Mouse (Mus musculus) liver, embryonic 14.5 days (tissue): ENCODE results near the gene Wdtc1. TPM values are rescaled to one million over a fixed set of nuclear protein-coding genes. Genes with fewer than 3 reads are reported as not detected.

Experiments
- ATAC-seq: fragments of 200-750 bp; cut with Nextera tagmentation; 2 replicates; pipeline ENCODE4 v1.8.0; 2017; ENCODE audit warnings: moderate number of reproducible peaks, mild to moderate bottlenecking, moderate library complexity; ENCODE audit not compliant: insufficient read depth
- DNase-seq, 3 experiments: peaks; one replicate each; pipeline ENCODE4 v3.0.0-alpha.2; 2012 to 2013; ENCODE audit warnings: low read depth in 3 of 3, low spot score in 3 of 3
- H3K27ac ChIP-seq: fragments of 300-500 bp; sonication (generic); 2 replicates; pipeline ENCODE4 v1.5.1; 2014; ENCODE audit warnings: moderate library complexity, mild to moderate bottlenecking, control low read depth, inconsistent platforms
- H3K27me3 ChIP-seq: fragments of 300-500 bp; sonication (generic); 2 replicates; pipeline ENCODE4 v1.6.1; 2014; ENCODE audit warnings: mild to moderate bottlenecking, low read length, moderate library complexity; ENCODE audit not compliant: control insufficient read depth, insufficient read depth
- H3K36me3 ChIP-seq: fragments of 300-500 bp; sonication (generic); replicated peaks from 2 replicates; pipeline ENCODE4 v1.6.1; 2014; ENCODE audit warnings: low read depth; ENCODE audit not compliant: control insufficient read depth, insufficient read depth
- H3K4me1 ChIP-seq, 2 experiments: fragments of 200-500 bp in 1 of 2; fragments of 300-500 bp in 1 of 2; sonication (generic) in 1 of 2; replicated peaks; 2 replicates each; pipeline ENCODE4 v1.6.1; 2012 to 2014; ENCODE audit warnings: antibody characterized with exemption in 1 of 2, inconsistent platforms in 1 of 2, low read length in 1 of 2; ENCODE audit not compliant: control insufficient read depth in 2 of 2, insufficient read depth in 2 of 2
- H3K4me2 ChIP-seq: fragments of 300-500 bp; sonication (generic); 2 replicates; pipeline ENCODE4 v1.6.1; 2014; ENCODE audit warnings: low read depth, mild to moderate bottlenecking, control low read depth, moderate library complexity
- H3K4me3 ChIP-seq, 2 experiments: fragments of 200-500 bp in 1 of 2; fragments of 300-500 bp in 1 of 2; sonication (generic) in 1 of 2; 2 replicates each; pipeline ENCODE4 v1.5.1; 2012 to 2014; ENCODE audit warnings: low read depth in 2 of 2, low read length in 2 of 2, mild to moderate bottlenecking in 2 of 2, control low read depth in 1 of 2, inconsistent platforms in 1 of 2, moderate library complexity in 1 of 2; ENCODE audit not compliant: insufficient read depth in 1 of 2
- H3K9ac ChIP-seq: fragments of 300-500 bp; sonication (generic); replicated peaks from 2 replicates; pipeline ENCODE4 v1.6.1; 2014; ENCODE audit warnings: mild to moderate bottlenecking, control low read depth, moderate library complexity
- H3K9me3 ChIP-seq: fragments of 300-500 bp; sonication (generic); 2 replicates; pipeline ENCODE4 v1.6.1; 2016; ENCODE audit warnings: low read length, mixed read lengths; ENCODE audit not compliant: control insufficient read depth
- CTCF ChIP-seq: IDR thresholded peaks from 2 replicates; pipeline ENCODE4 v1.5.1; 2016; ENCODE audit warnings: antibody characterized with exemption, low read depth, control low read depth
- EP300 ChIP-seq: IDR thresholded peaks from 2 replicates; pipeline ENCODE4 v1.6.1; 2016; ENCODE audit warnings: antibody characterized with exemption, low read depth
- WGBS: fragments of 180-500 bp; shearing (Covaris S2); extraction: QIAGEN DNeasy Blood & Tissue Kit; methylation state at CpG from one replicate; pipeline ENCODE4 v1.1.7; 2014; ENCODE audit not compliant: insufficient replicate concordance; 5-methylcytosine and 5-hydroxymethylcytosine counted together
- polyA plus RNA-seq, 2 experiments: library from polyadenylated mRNA; depleted of rRNA in 1 of 2; stranded (reverse) in 1 of 2; unstranded in 1 of 2; fragments of >200 nt; fragmentation: Nextera tagmentation in 1 of 2; extraction: Ambion mirVana in 1 of 2; gene quantifications; 2 replicates each; pipeline versions ENCODE4 v1.2.1 to v1.2.3; 2012 to 2014

The Wdtc1 gene
- polyA plus RNA-seq, 2 experiments, result 6.4 to 7.3 TPM

DNA sequence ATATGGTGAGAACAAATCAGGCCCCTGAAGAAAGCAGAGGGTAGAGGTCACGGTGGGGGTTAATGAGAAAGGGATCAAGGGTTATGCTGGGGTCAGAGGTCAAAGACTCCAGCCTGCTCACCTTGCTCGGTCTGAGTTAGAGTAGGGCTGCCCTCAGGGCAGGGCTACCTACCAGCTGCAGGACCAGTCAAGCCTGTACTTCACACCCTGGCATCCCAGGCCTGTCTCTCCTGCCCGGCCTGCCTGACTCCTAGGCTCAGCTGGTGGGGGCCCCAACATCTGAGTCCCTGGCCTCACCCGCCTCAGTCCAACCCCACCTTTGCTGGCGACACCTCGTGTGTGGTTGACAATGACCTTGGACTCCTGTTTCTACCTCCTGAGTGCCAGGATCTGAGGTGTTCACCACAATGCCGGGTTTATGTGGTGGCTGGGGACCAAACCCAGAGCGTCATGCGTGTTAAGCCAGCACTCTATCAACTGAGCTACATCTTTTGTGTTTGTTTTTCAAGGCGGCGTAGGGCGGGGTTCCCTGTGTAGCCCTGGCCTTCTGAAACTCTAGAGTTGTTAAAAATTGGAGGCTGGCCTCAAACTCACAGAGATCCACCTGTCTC lies 95.4 kb downstream of the Wdtc1 start:
- no peaks in the 10 kb centered on the region for H3K9me3 ChIP-seq
- no peaks in the 10 kb centered on the region; a peak in 1 of 4 replicates for H3K4me1 ChIP-seq
- peaks cover 9% of the 10 kb centered on the region for H3K27me3 ChIP-seq
- no peak for ATAC-seq
- no peak overlapping the region for H3K4me2 ChIP-seq
- no peak overlapping the region for H3K27ac ChIP-seq
- H3K36me3 ChIP-seq, result no peaks in the 10 kb centered on the region
- WGBS, result 68% methylated on average over 12 of the region's 12 CpGs
- TF ChIP-seq EP300 (no peak), CTCF (no peak)
- no peak overlapping the region for H3K9ac ChIP-seq
- no peak for DNase-seq
- no peak overlapping the region for H3K4me3 ChIP-seq

DNA sequence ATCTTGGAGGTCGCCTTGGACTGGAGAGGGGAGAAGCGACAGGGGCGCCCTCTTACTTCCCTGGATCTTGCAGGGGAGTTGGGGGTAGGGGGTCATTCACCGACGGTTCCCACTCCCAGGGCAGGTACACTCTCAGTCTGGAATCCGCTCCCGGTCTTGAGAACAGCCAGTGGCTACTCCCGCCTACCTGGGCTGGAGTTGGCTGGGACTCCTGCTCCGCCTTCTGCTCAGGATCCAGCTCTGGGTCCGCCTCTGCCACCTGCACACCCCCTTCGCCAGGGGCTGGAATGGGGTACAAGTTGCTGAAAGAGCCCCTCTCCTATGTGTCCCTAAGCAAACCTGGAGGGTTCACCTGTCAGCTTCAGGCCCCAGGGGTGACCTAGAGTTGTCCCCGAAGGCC lies 96.1 kb downstream of the Wdtc1 start:
- 42% methylated on average over 12 of the region's 12 CpGs for WGBS
- Histone ChIP-seq H3K36me3 (no peaks in the 10 kb centered on the region), H3K4me2 (no peak overlapping the region), H3K4me3 (no peak overlapping the region), H3K27ac (no peak overlapping the region), H3K27me3 (peaks cover 9% of the 10 kb centered on the region), H3K9me3 (no peaks in the 10 kb centered on the region), H3K9ac (no peak overlapping the region), H3K4me1 (no peaks in the 10 kb centered on the region)
- TF ChIP-seq EP300 (no peak), CTCF (no peak)
- no peak for DNase-seq
- ATAC-seq, result no peak

GRCm38 (mm10) chr4:133256820-133257219 lies 96.5 kb downstream of the Wdtc1 start:
- no peaks in the 10 kb centered on the region for H3K36me3 ChIP-seq
- TF ChIP-seq EP300 (no peak), CTCF (no peak)
- no peak for ATAC-seq
- H3K4me1 ChIP-seq, result no peaks in the 10 kb centered on the region
- H3K27ac ChIP-seq, result no peak overlapping the region
- H3K9ac ChIP-seq, result no peak overlapping the region
- peaks cover 10% of the 10 kb centered on the region for H3K27me3 ChIP-seq
- H3K9me3 ChIP-seq, result no peaks in the 10 kb centered on the region
- 27% methylated on average over 24 of the region's 24 CpGs for WGBS
- no peak overlapping the region for H3K4me2 ChIP-seq
- H3K4me3 ChIP-seq, result no peak overlapping the region
- no peak for DNase-seq

- WGBS, result 60% methylated on average over 6 of the region's 6 CpGs
- Histone ChIP-seq H3K4me1 (peaks cover 1% of the 10 kb centered on the region in 2 experiments; a peak in 1 of 4 replicates), H3K27ac (no peak overlapping the region), H3K27me3 (peaks cover 20% of the 10 kb centered on the region), H3K4me3 (no peak overlapping the region), H3K9me3 (no peaks in the 10 kb centered on the region), H3K36me3 (no peaks in the 10 kb centered on the region), H3K4me2 (no peak overlapping the region), H3K9ac (no peak overlapping the region)
- no peak for TF ChIP-seq CTCF
- TF ChIP-seq EP300, result no peak
- DNase-seq (no peak), ATAC-seq (no peak)
These were observed 97.9 kb downstream of the Wdtc1 start for GRCm38 (mm10) chr4:133255392-133255791.

DNA sequence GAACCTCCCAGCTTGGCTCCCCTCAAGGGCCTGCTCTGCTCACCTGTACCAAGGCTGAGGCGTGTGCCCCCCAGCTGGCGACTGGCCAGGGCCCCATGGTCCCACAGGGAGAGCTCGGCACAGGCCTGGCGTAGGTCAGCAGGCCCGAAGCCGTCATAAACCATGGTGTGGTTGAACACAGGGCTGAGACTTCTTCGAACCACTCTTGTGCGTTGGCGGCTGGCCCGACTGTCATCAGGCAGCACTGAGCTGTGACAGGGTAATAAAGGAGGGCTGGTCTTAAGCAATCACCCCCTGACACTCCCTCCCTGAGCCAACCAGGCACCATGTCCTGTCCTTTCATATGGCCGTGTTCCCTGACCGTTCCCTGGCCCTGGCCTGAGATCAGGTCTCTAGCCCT lies 99.9 kb downstream of the Wdtc1 start:
- DNase-seq, result no peak

More for the DNA sequence above, 99.9 kb downstream of the Wdtc1 start:
- 76% methylated on average over 12 of the region's 12 CpGs for WGBS
- Histone ChIP-seq H3K9me3 (no peaks in the 10 kb centered on the region), H3K4me3 (no peak overlapping the region), H3K9ac (no peak overlapping the region), H3K4me2 (no peak overlapping the region), H3K36me3 (no peaks in the 10 kb centered on the region), H3K27ac (no peak overlapping the region), H3K4me1 (peaks cover 4 to 5% of the 10 kb centered on the region in 2 experiments), H3K27me3 (peaks cover 20% of the 10 kb centered on the region)
- ATAC-seq, result no peak
- TF ChIP-seq EP300 (no peak), CTCF (no peak)
